Mouse (Mus musculus) neural tube, embryonic 11.5 days (tissue): ENCODE measurements around the gene Btnl6. TPM values are rescaled to one million over a fixed set of nuclear protein-coding genes. Genes with fewer than 3 reads are reported as not detected.
"Not testable (repeated sequence)": the region's sequence is repeated elsewhere in the genome, so short reads cannot be mapped to it uniquely, and the experiment has no call there.

ENCODE experiments used
- ATAC-seq: fragments of 200-750 bp; cut with Nextera tagmentation; 2 replicates; pipeline ENCODE4 v1.8.0; 2017; ENCODE audit warnings: moderate number of reproducible peaks, mild to moderate bottlenecking, moderate TSS enrichment, moderate library complexity; ENCODE audit not compliant: insufficient read depth, low FRiP score, low TSS enrichment
- DNase-seq: peaks from one replicate; pipeline ENCODE4 v3.0.0-alpha.2; 2015; ENCODE audit warnings: low spot score
- H3K27ac ChIP-seq: fragments of 300-500 bp; sonication (generic); 2 replicates; pipeline ENCODE4 v1.5.1; 2014; ENCODE audit warnings: low read depth, mild to moderate bottlenecking, low read length
- H3K27me3 ChIP-seq: fragments of 300-500 bp; sonication (generic); 2 replicates; pipeline ENCODE4 v1.6.1; 2014; ENCODE audit warnings: mild to moderate bottlenecking, low read length, mixed read lengths; ENCODE audit not compliant: control insufficient read depth, insufficient read depth
- H3K36me3 ChIP-seq: fragments of 300-500 bp; sonication (generic); 2 replicates; pipeline ENCODE4 v1.6.1; 2014; ENCODE audit warnings: mild to moderate bottlenecking, low read length, moderate library complexity, mixed read lengths; ENCODE audit not compliant: control insufficient read depth, insufficient read depth
- H3K4me1 ChIP-seq: fragments of 300-500 bp; sonication (generic); 2 replicates; pipeline ENCODE4 v1.6.1; 2014; ENCODE audit warnings: low read length, mixed read lengths; ENCODE audit not compliant: control insufficient read depth, insufficient read depth
- H3K4me2 ChIP-seq: fragments of 300-500 bp; sonication (generic); 2 replicates; pipeline ENCODE4 v1.6.1; 2014; ENCODE audit warnings: low read depth, mild to moderate bottlenecking, moderate library complexity
- H3K4me3 ChIP-seq: fragments of 300-500 bp; sonication (generic); 2 replicates; pipeline ENCODE4 v1.5.1; 2014; ENCODE audit warnings: low read depth, low read length
- H3K9ac ChIP-seq: fragments of 300-500 bp; sonication (generic); 2 replicates; pipeline ENCODE4 v1.6.1; 2014; ENCODE audit warnings: mild to moderate bottlenecking, low read length
- H3K9me3 ChIP-seq: fragments of 300-500 bp; sonication (generic); 2 replicates; pipeline ENCODE4 v1.6.1; 2016; ENCODE audit warnings: low read length; ENCODE audit not compliant: control insufficient read depth
- WGBS: fragments of 180-500 bp; shearing (Covaris S2); extraction: QIAGEN DNeasy Blood & Tissue Kit; methylation state at CpG from one replicate; pipeline ENCODE4 v1.1.7; 2014; 5-methylcytosine and 5-hydroxymethylcytosine counted together
- polyA plus RNA-seq: library from polyadenylated mRNA; unstranded; fragments of >200 nt; fragmentation: Nextera tagmentation; extraction: Ambion mirVana; gene quantifications from 2 replicates; pipeline ENCODE4 v1.2.1, GENCODE M21; 2014

Btnl6 gene
- polyA plus RNA-seq, 1 experiment from 2014 or later, result not detected

- WGBS, result 48% methylated on average over 11 of the region's 11 CpGs
- no peak overlapping the region for H3K27ac ChIP-seq
- no peaks in the 10 kb centered on the region for H3K9me3 ChIP-seq
- H3K9ac ChIP-seq, result no peak overlapping the region
- H3K27me3 ChIP-seq, result no peaks in the 10 kb centered on the region
- H3K4me1 ChIP-seq, result no peaks in the 10 kb centered on the region
- DNase-seq (no peak), ATAC-seq (no peak)
- H3K4me2 ChIP-seq, result no peak overlapping the region
- no peaks in the 10 kb centered on the region for H3K36me3 ChIP-seq
- H3K4me3 ChIP-seq, result no peak overlapping the region
These were observed 40.3 kb upstream of the Btnl6 start for GRCm38 (mm10) chr17:34557411-34557810.

- 88% methylated on average over 8 of the region's 8 CpGs for WGBS
- Histone ChIP-seq H3K27ac (no peak overlapping the region), H3K4me3 (no peak overlapping the region), H3K9me3 (no peaks in the 10 kb centered on the region), H3K4me1 (no peaks in the 10 kb centered on the region), H3K9ac (no peak overlapping the region), H3K27me3 (no peaks in the 10 kb centered on the region), H3K4me2 (no peak overlapping the region), H3K36me3 (no peaks in the 10 kb centered on the region)
- DNase-seq, result no peak
- ATAC-seq, result no peak
These were observed 39.3 kb upstream of the Btnl6 start for GRCm38 (mm10) chr17:34556406-34556805.

- H3K9me3 ChIP-seq, result no peaks in the 10 kb centered on the region
- H3K36me3 ChIP-seq, result no peaks in the 10 kb centered on the region
- no peaks in the 10 kb centered on the region for H3K4me1 ChIP-seq
- H3K9ac ChIP-seq, result no peak overlapping the region
- H3K27ac ChIP-seq, result no peak overlapping the region
- peak; percentile 78 for DNase-seq
- H3K27me3 ChIP-seq, result no peaks in the 10 kb centered on the region
- H3K4me2 ChIP-seq, result no peak overlapping the region
- H3K4me3 ChIP-seq, result no peak overlapping the region
- WGBS, result 30% methylated on average over 5 of the region's 5 CpGs
- ATAC-seq, result no peak
These were observed 38.3 kb upstream of the Btnl6 start for GRCm38 (mm10) chr17:34555483-34555882.

GRCm38 (mm10) chr17:34549843-34550242, 32.7 kb upstream of the Btnl6 start:
- Histone ChIP-seq H3K9ac (no peak overlapping the region), H3K4me1 (no peaks in the 10 kb centered on the region), H3K27me3 (no peaks in the 10 kb centered on the region), H3K4me2 (no peak overlapping the region), H3K27ac (no peak overlapping the region), H3K9me3 (no peaks in the 10 kb centered on the region), H3K4me3 (no peak overlapping the region), H3K36me3 (no peaks in the 10 kb centered on the region)
- no peak for DNase-seq
- 76% methylated on average over 2 of the region's 2 CpGs for WGBS
- ATAC-seq, result no peak

- H3K4me1 ChIP-seq, result no peaks in the 10 kb centered on the region
- H3K9me3 ChIP-seq, result no peaks in the 10 kb centered on the region
- no peak overlapping the region for H3K9ac ChIP-seq
- ATAC-seq, result no peak
- 95% methylated on average over 3 of the region's 3 CpGs for whole genome bisulfite sequencing
- no peaks in the 10 kb centered on the region for H3K27me3 ChIP-seq
- H3K36me3 ChIP-seq, result no peaks in the 10 kb centered on the region
- no peak for DNase-seq
- H3K4me3 ChIP-seq, result no peak overlapping the region
- no peak overlapping the region for H3K27ac ChIP-seq
- no peak overlapping the region for H3K4me2 ChIP-seq
These were observed 32.0 kb upstream of the Btnl6 start for GRCm38 (mm10) chr17:34549156-34549555.

- no peaks in the 10 kb centered on the region for H3K4me1 ChIP-seq
- no peak overlapping the region for H3K27ac ChIP-seq
- 95% methylated on average over 4 of the region's 4 CpGs for WGBS
- no peaks in the 10 kb centered on the region for H3K36me3 ChIP-seq
- no peak overlapping the region for H3K4me2 ChIP-seq
- H3K9ac ChIP-seq, result no peak overlapping the region
- no peaks in the 10 kb centered on the region for H3K27me3 ChIP-seq
- H3K9me3 ChIP-seq, result no peaks in the 10 kb centered on the region
- H3K4me3 ChIP-seq, result no peak overlapping the region
- ATAC-seq (no peak), DNase-seq (no peak)
These were observed 30.4 kb upstream of the Btnl6 start for GRCm38 (mm10) chr17:34547601-34548000.

GRCm38 (mm10) chr17:34546797-34547196, 29.6 kb upstream of the Btnl6 start:
- Histone ChIP-seq H3K9ac (no peak overlapping the region), H3K4me2 (no peak overlapping the region), H3K9me3 (no peaks in the 10 kb centered on the region), H3K4me1 (no peaks in the 10 kb centered on the region), H3K27ac (no peak overlapping the region), H3K27me3 (no peaks in the 10 kb centered on the region), H3K36me3 (no peaks in the 10 kb centered on the region), H3K4me3 (no peak overlapping the region)
- WGBS, result 89% methylated on average over 1 of the region's 1 CpGs
- no peak for DNase-seq
- ATAC-seq, result no peak

- H3K4me2 ChIP-seq, H3K4me3 ChIP-seq, DNase-seq, H3K36me3 ChIP-seq, H3K27me3 ChIP-seq, ATAC-seq, H3K9me3 ChIP-seq, H3K4me1 ChIP-seq, H3K9ac ChIP-seq, H3K27ac ChIP-seq: not testable (repeated sequence)
- 96% methylated on average over 12 of the region's 13 CpGs for WGBS
These were observed 26.4 kb upstream of the Btnl6 start for GRCm38 (mm10) chr17:34543567-34543966.

GRCm38 (mm10) chr17:34532671-34533070, 15.5 kb upstream of the Btnl6 start:
- H3K9ac ChIP-seq, result no peak overlapping the region
- WGBS, result 78% methylated on average over 3 of the region's 3 CpGs
- no peak overlapping the region for H3K4me3 ChIP-seq
- no peak overlapping the region for H3K4me2 ChIP-seq
- H3K9me3 ChIP-seq, result no peaks in the 10 kb centered on the region
- no peaks in the 10 kb centered on the region for H3K4me1 ChIP-seq
- DNase-seq (no peak), ATAC-seq (no peak)
- no peak overlapping the region for H3K27ac ChIP-seq
- no peaks in the 10 kb centered on the region for H3K36me3 ChIP-seq
- no peaks in the 10 kb centered on the region for H3K27me3 ChIP-seq
